Mouse (Mus musculus) intestine, embryonic 16.5 days (tissue): ENCODE results near the gene Sdhb. TPM values are rescaled to one million over a fixed set of nuclear protein-coding genes. Genes with fewer than 3 reads are reported as not detected.

Experiments
- ATAC-seq: fragments of 200-750 bp; cut with Nextera tagmentation; 2 replicates; pipeline ENCODE4 v1.8.0; 2017; ENCODE audit warnings: moderate TSS enrichment, moderate library complexity
- H3K27ac ChIP-seq: fragments of 300-500 bp; sonication (generic); 2 replicates; pipeline ENCODE4 v1.5.1; 2014; ENCODE audit warnings: mild to moderate bottlenecking, low read length
- H3K27me3 ChIP-seq: fragments of 300-500 bp; sonication (generic); replicated peaks from 2 replicates; pipeline ENCODE4 v1.6.1; 2014; ENCODE audit warnings: low read length, control low read depth, mixed read lengths; ENCODE audit not compliant: control insufficient read depth, insufficient read depth
- H3K36me3 ChIP-seq: fragments of 300-500 bp; sonication (generic); 2 replicates; pipeline ENCODE4 v1.6.1; 2014; ENCODE audit warnings: low read length, control low read depth; ENCODE audit not compliant: control insufficient read depth, insufficient read depth
- H3K4me1 ChIP-seq: fragments of 300-500 bp; sonication (generic); 2 replicates; pipeline ENCODE4 v1.6.1; 2014; ENCODE audit warnings: low read length, control low read depth, mixed read lengths; ENCODE audit not compliant: control insufficient read depth, insufficient read depth
- H3K4me2 ChIP-seq: fragments of 300-500 bp; sonication (generic); 2 replicates; pipeline ENCODE4 v1.6.1; 2014; ENCODE audit warnings: low read depth, low read length, control low read depth
- H3K4me3 ChIP-seq: fragments of 300-500 bp; sonication (generic); 2 replicates; pipeline ENCODE4 v1.5.1; 2014; ENCODE audit warnings: mild to moderate bottlenecking, low read length
- H3K9ac ChIP-seq: fragments of 300-500 bp; sonication (generic); 2 replicates; pipeline ENCODE4 v1.6.1; 2014; ENCODE audit warnings: low read depth, low read length
- H3K9me3 ChIP-seq: fragments of 300-500 bp; sonication (generic); 2 replicates; pipeline ENCODE4 v1.6.1; 2016; ENCODE audit warnings: low read length, control low read depth; ENCODE audit not compliant: control insufficient read depth
- WGBS: fragments of 180-500 bp; shearing (Covaris S2); extraction: QIAGEN DNeasy Blood & Tissue Kit; methylation state at CpG from one replicate; pipeline ENCODE4 v1.1.7; 2014; 5-methylcytosine and 5-hydroxymethylcytosine counted together
- polyA plus RNA-seq: library from polyadenylated mRNA; unstranded; fragments of >200 nt; fragmentation: Nextera tagmentation; extraction: Ambion mirVana; gene quantifications from 2 replicates; pipeline ENCODE4 v1.2.1, GENCODE M21; 2015

Gene Sdhb
- polyA plus RNA-seq, 1 experiment from 2014 or later: 671 TPM

DNA sequence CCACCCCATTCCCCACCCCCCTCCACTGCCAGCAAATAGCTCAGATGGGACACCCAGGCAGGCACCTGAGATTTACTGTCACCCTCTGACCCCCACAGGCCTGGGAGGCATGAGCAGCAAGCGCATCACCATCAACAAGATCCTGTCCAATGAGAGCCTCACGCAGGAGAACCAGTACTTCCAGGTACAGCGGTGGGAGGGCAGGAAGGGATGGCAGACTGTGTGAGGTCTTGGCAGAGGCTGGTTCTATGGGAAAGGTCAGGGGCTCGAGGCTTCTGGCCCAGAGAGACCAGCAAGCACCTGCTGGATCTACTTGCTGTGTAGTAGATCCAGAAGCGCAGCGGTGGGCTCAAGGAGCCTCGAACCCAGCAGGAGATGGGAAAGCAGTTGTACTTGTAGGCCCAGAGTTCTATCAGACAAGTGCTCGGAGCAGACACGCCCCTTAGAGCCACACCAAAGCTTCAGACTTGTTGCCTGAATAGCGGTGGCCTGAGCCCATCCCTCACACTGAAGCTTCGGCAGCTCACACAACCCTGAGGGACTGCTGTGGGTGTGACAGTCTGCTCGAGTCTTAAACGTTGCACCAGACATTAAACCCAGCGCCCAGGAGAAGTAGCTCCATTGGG, 14.3 kb upstream of the Sdhb start:
- WGBS: 68% methylated on average over 14 of the region's 14 CpGs
- H3K9ac ChIP-seq: no peak overlapping the region
- no peaks in the 10 kb centered on the region; the same call in 1 of the 2 replicates for H3K9me3 ChIP-seq
- no peak overlapping the region for H3K4me3 ChIP-seq
- H3K4me2 ChIP-seq: no peak overlapping the region
- H3K4me1 ChIP-seq: no peaks in the 10 kb centered on the region
- no peak overlapping the region for H3K27ac ChIP-seq
- ATAC-seq: no peak
- no peaks in the 10 kb centered on the region for H3K36me3 ChIP-seq
- H3K27me3 ChIP-seq: no peaks in the 10 kb centered on the region

DNA sequence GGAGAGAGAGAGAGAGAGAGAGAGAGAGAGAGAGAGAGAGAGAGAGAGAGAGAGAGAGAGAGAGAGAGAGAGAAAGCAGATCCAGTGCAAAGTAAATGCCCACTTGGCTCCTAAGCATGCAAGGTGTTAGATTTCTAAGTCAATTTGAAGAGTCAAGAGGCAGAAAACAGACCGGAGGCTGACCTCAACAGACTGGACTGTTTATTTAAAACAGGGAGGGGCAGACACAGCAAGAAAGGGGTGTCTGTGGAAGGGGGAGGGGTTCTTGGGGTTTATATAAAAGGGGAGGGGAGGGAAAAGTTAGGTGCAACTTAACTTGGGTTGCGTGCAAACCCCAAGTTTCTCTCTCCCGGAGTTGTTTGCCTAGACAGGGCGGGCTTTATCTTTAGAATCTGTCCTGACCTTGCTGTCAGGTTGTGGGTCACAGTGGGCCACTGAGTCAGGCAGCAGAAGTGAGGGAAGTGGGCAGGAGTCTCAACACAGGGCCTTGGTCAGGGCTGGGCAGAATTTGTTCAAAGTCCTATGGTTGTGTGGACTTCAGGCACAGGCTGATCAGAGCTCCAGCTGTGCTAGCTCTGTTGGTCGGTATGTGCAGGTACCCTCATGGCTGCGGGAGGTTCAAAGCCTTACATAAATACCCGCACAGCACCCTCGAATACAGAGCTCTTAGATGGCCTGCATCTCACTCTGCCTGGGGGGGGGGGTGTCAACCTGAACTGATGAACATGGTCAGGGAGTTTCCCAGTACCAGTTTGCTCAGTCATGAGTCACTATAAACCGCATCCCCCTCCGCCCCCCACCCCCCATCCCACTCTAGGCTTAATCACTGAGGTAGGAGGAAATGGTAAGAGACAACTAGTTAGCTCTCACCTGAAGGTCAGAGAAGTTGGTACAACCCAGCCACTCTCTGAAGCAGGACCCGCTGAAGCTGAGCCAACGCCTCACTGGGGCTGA, 13.2 kb upstream of the Sdhb start:
- 78% methylated on average over 12 of the region's 12 CpGs for WGBS
- Histone ChIP-seq H3K27ac (no peak overlapping the region), H3K4me1 (no peaks in the 10 kb centered on the region), H3K27me3 (no peaks in the 10 kb centered on the region), H3K36me3 (no peaks in the 10 kb centered on the region), H3K9ac (no peak overlapping the region), H3K4me3 (no peak overlapping the region), H3K9me3 (no peaks in the 10 kb centered on the region; the same call in 1 of the 2 replicates), H3K4me2 (no peak overlapping the region)
- no peak for ATAC-seq

DNA sequence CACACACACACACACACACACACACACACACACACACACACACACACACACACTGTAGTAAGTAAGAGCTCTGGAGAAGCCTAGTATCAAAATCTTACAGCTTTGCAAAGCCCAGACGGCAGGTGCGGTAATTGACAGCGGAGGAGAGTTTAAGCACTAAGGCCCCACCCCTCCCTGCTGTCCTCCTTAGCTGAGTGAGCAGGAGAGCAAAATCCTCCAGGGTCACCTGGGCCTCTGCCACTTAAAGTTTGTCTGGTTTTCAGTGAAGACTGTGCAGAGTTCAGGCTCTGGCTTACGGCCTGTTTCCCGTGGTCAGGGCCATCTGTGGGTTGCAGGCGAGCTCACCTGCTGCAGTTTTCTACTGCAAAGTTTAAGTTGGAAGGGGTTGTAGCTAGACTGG, 12.5 kb upstream of the Sdhb start:
- no peak overlapping the region for H3K4me3 ChIP-seq
- H3K36me3 ChIP-seq: no peaks in the 10 kb centered on the region
- H3K9ac ChIP-seq: no peak overlapping the region
- no peak overlapping the region for H3K4me2 ChIP-seq
- 62% methylated on average over 6 of the region's 6 CpGs for WGBS
- no peaks in the 10 kb centered on the region for H3K4me1 ChIP-seq
- H3K27me3 ChIP-seq: no peaks in the 10 kb centered on the region
- no peak overlapping the region for H3K27ac ChIP-seq
- no peak; the same call in 1 of the 2 replicates for ATAC-seq
- no peaks in the 10 kb centered on the region; the same call in 1 of the 2 replicates for H3K9me3 ChIP-seq

DNA sequence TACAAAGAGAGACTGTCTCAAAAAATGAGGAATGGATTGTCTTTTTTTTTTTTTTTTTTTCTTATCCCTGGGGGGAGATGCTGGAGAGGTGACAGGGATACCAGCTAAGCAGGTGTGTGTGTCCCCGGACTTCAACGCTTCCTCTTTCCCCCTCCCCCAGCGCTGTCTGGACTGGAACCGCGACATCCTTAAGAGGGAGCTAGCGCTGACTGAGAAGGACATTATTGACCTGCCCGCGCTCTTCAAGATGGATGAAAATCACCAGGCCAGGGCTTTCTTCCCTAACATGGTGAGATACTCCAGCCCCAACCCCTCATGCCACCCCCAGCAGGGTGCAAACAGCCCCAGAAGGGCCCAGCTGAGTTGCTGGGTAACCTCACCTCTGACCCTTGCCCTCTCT, 12.0 kb upstream of the Sdhb start:
- H3K4me3 ChIP-seq: no peak overlapping the region
- no peaks in the 10 kb centered on the region for H3K27me3 ChIP-seq
- H3K36me3 ChIP-seq: no peaks in the 10 kb centered on the region
- no peak for ATAC-seq
- H3K9me3 ChIP-seq: no peaks in the 10 kb centered on the region; the same call in 1 of the 2 replicates
- no peaks in the 10 kb centered on the region for H3K4me1 ChIP-seq
- H3K9ac ChIP-seq: no peak overlapping the region
- H3K4me2 ChIP-seq: no peak overlapping the region
- no peak overlapping the region for H3K27ac ChIP-seq
- WGBS: 83% methylated on average over 8 of the region's 8 CpGs

DNA sequence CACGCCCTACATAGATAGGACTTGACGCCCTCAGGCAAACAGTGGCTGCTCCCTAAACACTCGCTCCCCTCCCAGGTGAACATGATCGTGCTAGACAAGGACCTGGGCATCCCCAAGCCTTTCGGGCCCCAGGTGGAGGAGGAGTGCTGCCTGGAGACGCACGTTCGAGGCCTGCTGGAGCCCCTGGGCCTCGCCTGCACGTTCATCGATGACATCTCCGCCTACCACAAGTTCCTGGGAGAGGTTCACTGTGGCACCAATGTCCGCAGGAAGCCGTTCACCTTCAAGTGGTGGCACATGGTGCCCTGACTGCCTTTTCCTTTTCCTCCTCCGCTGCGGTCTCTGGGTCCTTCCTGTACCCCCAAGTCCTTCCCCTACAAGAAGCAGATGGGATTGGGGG, 11.4 kb upstream of the Sdhb start:
- no peak overlapping the region for H3K27ac ChIP-seq
- H3K36me3 ChIP-seq: no peaks in the 10 kb centered on the region
- no peak overlapping the region for H3K4me3 ChIP-seq
- no peaks in the 10 kb centered on the region for H3K27me3 ChIP-seq
- no peaks in the 10 kb centered on the region; the same call in 1 of the 2 replicates for H3K9me3 ChIP-seq
- H3K4me2 ChIP-seq: no peak overlapping the region
- ATAC-seq: no peak
- no peaks in the 10 kb centered on the region for H3K4me1 ChIP-seq
- 83% methylated on average over 16 of the region's 16 CpGs for WGBS
- H3K9ac ChIP-seq: no peak overlapping the region

DNA sequence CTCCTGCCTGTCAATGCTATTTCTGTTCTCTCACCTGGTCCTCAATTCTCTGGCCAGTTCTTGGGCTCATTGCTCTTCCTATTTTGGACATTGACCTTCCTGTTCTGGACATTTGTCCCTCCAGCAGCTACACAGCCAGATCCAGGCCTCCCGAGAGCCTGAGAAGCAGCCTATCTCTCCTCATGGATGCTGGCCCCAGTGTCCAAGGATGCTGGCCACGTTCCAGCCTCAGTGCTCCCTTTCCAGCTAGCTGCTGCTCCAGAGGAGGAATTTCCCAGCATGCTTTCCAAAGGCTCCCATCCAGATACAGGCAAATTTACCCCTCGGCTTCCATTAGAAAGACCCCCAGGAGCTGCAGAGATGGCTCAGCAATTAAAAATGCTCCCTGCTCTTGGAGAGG, 10.4 kb upstream of the Sdhb start:
- H3K4me1 ChIP-seq: no peaks in the 10 kb centered on the region
- no peak overlapping the region for H3K27ac ChIP-seq
- ATAC-seq: no peak
- no peak overlapping the region for H3K4me3 ChIP-seq
- WGBS: 75% methylated on average over 3 of the region's 3 CpGs
- no peak overlapping the region for H3K4me2 ChIP-seq
- H3K36me3 ChIP-seq: no peaks in the 10 kb centered on the region
- no peaks in the 10 kb centered on the region for H3K9me3 ChIP-seq
- no peaks in the 10 kb centered on the region for H3K27me3 ChIP-seq
- no peak overlapping the region for H3K9ac ChIP-seq

DNA sequence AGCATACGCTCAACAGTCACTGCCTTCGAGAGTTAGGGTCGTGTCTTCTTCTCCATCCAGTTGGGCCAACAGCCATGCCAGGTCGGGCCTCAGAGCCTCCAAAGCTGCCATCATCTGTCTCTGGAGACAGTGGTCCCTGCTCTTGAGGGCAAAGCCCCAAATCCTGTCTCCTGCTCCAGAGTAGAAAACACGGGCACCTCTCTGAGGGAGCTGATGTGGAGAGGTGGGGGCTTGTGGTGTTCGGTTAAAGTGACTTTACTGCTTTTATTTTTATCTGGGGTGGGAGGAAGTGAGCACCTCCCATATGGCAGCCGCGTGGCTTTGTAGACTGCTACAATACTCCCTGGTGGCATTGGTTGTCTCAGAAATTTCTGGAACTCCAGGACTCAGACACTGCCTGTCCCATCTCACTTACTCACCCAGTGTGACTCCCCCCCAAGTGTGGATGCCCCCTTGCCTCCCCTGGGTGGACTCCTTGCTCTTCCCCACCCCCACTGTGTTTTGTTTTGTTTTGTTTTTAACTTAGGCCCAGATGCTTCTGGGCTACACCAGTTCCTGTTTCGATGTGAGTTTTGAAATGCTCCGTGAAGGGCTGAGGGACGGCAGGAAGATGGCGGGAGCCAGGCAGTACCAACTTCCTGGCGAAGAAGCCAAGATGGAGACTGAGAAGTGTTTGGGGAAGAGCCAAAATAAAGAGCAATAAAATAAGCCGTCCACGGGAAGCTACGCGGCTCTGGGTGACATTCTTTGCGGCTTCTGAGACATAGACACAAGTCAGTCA, 9.0 kb upstream of the Sdhb start:
- WGBS: 84% methylated on average over 18 of the region's 18 CpGs
- H3K9me3 ChIP-seq: no peaks in the 10 kb centered on the region
- H3K36me3 ChIP-seq: no peaks in the 10 kb centered on the region
- no peak overlapping the region for H3K27ac ChIP-seq
- no peaks in the 10 kb centered on the region for H3K4me1 ChIP-seq
- H3K4me2 ChIP-seq: no peak overlapping the region
- H3K4me3 ChIP-seq: no peak overlapping the region
- no peak for ATAC-seq
- H3K9ac ChIP-seq: no peak overlapping the region
- H3K27me3 ChIP-seq: no peaks in the 10 kb centered on the region

DNA sequence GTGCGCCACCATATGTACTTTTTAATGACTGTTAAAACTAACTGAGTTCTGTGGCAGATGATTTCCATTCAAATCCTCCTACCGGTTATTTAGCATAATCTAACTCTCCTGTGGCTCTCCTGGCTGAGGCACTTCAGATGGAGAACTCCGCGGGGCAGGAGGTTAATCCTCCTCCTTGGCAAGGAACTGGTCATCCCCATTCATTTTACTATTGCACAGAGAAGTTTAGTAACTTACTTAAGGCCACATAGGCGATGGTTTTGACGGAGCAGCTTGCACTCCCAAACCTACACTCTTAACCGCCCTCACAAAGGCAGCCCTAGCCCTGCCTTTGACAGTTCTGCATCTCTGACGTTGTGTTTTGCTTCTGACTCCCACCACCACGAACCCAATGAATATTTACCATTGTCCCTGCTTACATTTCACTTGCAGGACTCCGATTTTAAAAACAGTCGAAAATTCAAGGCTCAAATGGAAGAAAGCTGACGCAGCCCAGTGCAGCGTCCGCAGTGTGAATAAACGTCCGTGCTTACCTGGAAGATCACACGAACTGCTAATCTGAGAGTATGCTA, 3.8 kb upstream of the Sdhb start:
- H3K4me3 ChIP-seq: peak overlapping the region; percentile 41
- H3K9me3 ChIP-seq: no peaks in the 10 kb centered on the region
- H3K9ac ChIP-seq: peak overlapping the region; percentile 42
- no peaks in the 10 kb centered on the region for H3K36me3 ChIP-seq
- ATAC-seq: no peak
- peak overlapping the region; percentile 65 for H3K4me2 ChIP-seq
- WGBS: 14% methylated on average over 17 of the region's 17 CpGs
- no peaks in the 10 kb centered on the region for H3K27me3 ChIP-seq
- H3K4me1 ChIP-seq: peaks cover 13% of the 10 kb centered on the region
- no peak overlapping the region for H3K27ac ChIP-seq

DNA sequence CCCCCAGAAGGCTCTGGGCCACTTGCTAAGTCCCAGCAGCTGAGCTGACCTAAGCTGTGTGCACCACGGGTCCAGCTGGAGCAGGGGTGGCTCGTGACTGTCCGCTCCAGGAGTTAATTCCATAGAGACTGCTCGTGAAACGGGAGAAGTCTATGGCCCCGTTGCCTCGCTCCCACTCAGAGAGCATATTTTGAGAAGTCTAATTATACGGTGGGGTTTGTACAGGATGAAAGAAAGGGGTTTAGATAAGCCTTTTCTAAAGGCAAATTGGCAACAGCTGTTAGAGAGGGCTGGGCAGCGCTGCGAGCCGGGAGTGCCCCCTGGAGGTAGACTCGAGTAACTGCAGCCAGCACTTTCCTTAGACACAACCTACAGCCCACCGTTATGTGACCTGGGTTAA, 3.3 kb upstream of the Sdhb start:
- Histone ChIP-seq H3K4me2 (peak overlapping the region; percentile 65), H3K27me3 (no peaks in the 10 kb centered on the region), H3K9me3 (no peaks in the 10 kb centered on the region), H3K4me3 (peak overlapping the region; percentile 41), H3K36me3 (no peaks in the 10 kb centered on the region), H3K9ac (peak overlapping the region; percentile 42), H3K27ac (no peak overlapping the region), H3K4me1 (peaks cover 18% of the 10 kb centered on the region)
- WGBS: under 1% methylated on average over 13 of the region's 13 CpGs
- no peak for ATAC-seq
